Mouse (Mus musculus): ENCODE results near the gene Rdh19.
A peak's percentile ranks its signal among the peaks of the same experiment; 100 is the strongest.

GRCm38 (mm10) chr10:127881041-127881440 is 31.3 kb downstream of the Rdh19 start:
- TF ChIP-seq CTCF (IDR thresholded peaks at IDR 0.05) (peak; percentile 34; the same call in 1 of the 2 replicates), EP300 (IDR thresholded peaks at IDR 0.05) (no peak)
